Mouse (Mus musculus): ENCODE data around the gene Cyfip1. TPM values are rescaled to one million over a fixed set of nuclear protein-coding genes. Genes with fewer than 3 reads are reported as not detected.

The Cyfip1 gene
- polyA plus RNA-seq, 1 experiment from 2014 or later, result 105 TPM

GRCm38 (mm10) chr7:55865750-55866416 is 24.3 kb downstream of the Cyfip1 start:
- WGBS, result 55% methylated on average over 8 of the region's 8 CpGs

GRCm38 (mm10) chr7:55868247-55868646 is 26.7 kb downstream of the Cyfip1 start:
- H3K9me3 ChIP-seq, result no peaks in the 10 kb centered on the region
- no peak overlapping the region for H3K4me2 ChIP-seq
- no peak overlapping the region for H3K27ac ChIP-seq
- H3K4me3 ChIP-seq (replicated peaks), result no peak overlapping the region
- H3K9ac ChIP-seq, result no peak overlapping the region
- H3K27me3 ChIP-seq (replicated peaks), result no peaks in the 10 kb centered on the region
- H3K36me3 ChIP-seq, result 0 out of 2 replicates have a peak, but pooled peaks cover 7% of the 10 kb centered on the region
- ATAC-seq (ENCODE audit: insufficient read depth, low FRiP score, low read depth), result no peak
- H3K4me1 ChIP-seq, result no peaks in the 10 kb centered on the region
- WGBS, result 77% methylated on average over 7 of the region's 7 CpGs

More at GRCm38 (mm10) chr7:55865750-55866416, 24.3 kb downstream of the Cyfip1 start:
- Histone ChIP-seq H3K9me3 (no peaks in the 10 kb centered on the region), H3K27me3 (replicated peaks) (no peaks in the 10 kb centered on the region), H3K4me2 (no peak overlapping the region), H3K4me1 (no peaks in the 10 kb centered on the region), H3K4me3 (replicated peaks) (no peak overlapping the region), H3K36me3 (no peaks in the 10 kb centered on the region), H3K9ac (no peak overlapping the region), H3K27ac (no peak overlapping the region)
- no peak for ATAC-seq (ENCODE audit: insufficient read depth, low FRiP score, low read depth)

- H3K4me3 ChIP-seq (replicated peaks), result no peak overlapping the region
- no peak overlapping the region for H3K27ac ChIP-seq
- no peaks in the 10 kb centered on the region for H3K9me3 ChIP-seq
- 0 out of 2 replicates have a peak, but pooled peaks cover 10% of the 10 kb centered on the region for H3K36me3 ChIP-seq
- 83% methylated on average over 3 of the region's 3 CpGs for WGBS
- H3K9ac ChIP-seq, result no peak overlapping the region
- H3K27me3 ChIP-seq (replicated peaks), result no peaks in the 10 kb centered on the region
- no peak overlapping the region for H3K4me2 ChIP-seq
- H3K4me1 ChIP-seq, result no peaks in the 10 kb centered on the region
- no peak for ATAC-seq (ENCODE audit: insufficient read depth, low FRiP score, low read depth)
Observed at GRCm38 (mm10) chr7:55869220-55869619, 27.7 kb downstream of the Cyfip1 start.

DNA sequence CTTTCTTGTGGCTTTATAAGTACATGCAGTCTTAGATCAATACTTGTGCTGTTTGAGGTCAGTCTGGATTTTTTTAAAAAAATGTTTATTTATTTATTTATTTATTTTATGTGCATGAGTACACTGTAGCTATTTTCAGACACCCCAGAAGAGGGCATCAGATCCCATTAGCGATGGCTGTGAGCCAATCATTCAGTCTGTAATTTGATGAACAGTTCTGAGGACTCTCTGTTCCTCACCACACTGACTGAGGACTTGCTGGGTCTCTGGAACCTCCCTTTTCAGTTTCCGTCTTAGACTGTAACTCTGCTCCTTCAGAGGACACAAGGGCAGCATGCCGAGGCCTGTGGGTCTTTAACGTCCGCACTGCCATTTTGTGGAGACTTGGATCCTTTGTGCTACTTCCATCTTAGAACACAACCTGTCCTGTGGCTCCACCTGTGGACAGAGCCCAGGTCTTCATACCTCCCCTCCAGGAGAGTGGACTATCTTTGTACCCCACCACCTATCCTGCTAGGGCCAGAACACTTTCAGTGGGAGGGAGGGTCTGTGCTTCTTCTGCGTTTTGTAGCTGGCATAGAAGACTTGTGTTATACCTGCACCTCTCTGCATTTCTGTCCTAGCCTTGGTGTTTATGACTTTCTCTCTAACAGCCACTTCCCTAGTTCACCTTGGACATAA is 28.9 kb downstream of the Cyfip1 start:
- 83% methylated on average over 6 of the region's 6 CpGs for WGBS

DNA sequence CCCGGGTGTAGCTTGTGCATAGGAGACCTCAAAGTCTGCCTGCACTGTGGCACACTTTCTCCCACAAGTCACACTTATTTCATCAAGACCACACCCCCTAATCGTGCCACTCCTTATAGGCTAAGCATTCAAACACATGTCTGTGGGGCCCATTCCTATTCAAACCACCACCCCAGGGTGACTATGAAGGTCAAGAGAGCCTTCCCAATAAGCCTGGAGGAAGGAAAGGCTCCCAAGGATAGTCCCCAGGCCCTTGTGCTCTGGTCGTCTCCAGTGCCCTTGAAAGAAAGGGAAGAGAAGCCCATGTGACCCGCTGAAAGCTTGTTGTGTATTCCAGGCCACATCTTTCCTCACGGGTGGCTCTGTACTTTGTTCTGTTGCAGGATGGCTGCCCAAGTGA is 29.9 kb downstream of the Cyfip1 start:
- Histone ChIP-seq H3K4me2 (no peak overlapping the region), H3K27me3 (replicated peaks) (no peaks in the 10 kb centered on the region), H3K9me3 (no peaks in the 10 kb centered on the region), H3K36me3 (peaks cover 18% of the 10 kb centered on the region; the same call in 1 of the 2 replicates), H3K4me1 (no peaks in the 10 kb centered on the region), H3K9ac (no peak overlapping the region), H3K4me3 (replicated peaks) (no peak overlapping the region), H3K27ac (no peak overlapping the region)
- no peak for ATAC-seq (ENCODE audit: insufficient read depth, low FRiP score, low read depth)
- 71% methylated on average over 5 of the region's 5 CpGs for WGBS

More for the DNA sequence above, 28.9 kb downstream of the Cyfip1 start:
- H3K4me3 ChIP-seq (replicated peaks), result no peak overlapping the region
- no peak overlapping the region for H3K9ac ChIP-seq
- no peak overlapping the region for H3K27ac ChIP-seq
- no peak overlapping the region for H3K4me2 ChIP-seq
- no peaks in the 10 kb centered on the region for H3K27me3 ChIP-seq (replicated peaks)
- peak; percentile 53 for ATAC-seq (ENCODE audit: insufficient read depth, low FRiP score, low read depth)
- H3K4me1 ChIP-seq, result no peaks in the 10 kb centered on the region
- H3K9me3 ChIP-seq, result no peaks in the 10 kb centered on the region
- peaks cover 13% of the 10 kb centered on the region; the same call in 1 of the 2 replicates for H3K36me3 ChIP-seq

DNA sequence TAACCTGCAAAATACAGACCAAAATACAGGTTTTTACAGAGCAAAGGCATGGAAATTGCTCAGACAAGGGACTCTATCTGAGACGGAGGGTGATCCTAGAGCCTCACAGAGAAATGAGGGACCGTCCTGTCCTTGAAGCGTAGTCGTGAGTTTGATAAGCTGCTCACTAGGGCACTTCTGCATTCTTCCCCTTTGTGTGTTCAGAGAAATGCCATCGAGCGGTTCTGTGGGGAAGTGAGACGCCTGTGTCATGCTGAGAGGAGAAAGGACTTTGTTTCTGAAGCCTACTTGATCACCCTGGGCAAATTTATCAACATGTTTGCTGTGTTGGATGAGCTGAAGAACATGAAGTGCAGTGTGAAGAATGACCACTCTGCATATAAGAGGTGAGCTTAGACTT is 33.2 kb downstream of the Cyfip1 start:
- Histone ChIP-seq H3K4me3 (replicated peaks) (no peak overlapping the region), H3K27ac (no peak overlapping the region), H3K36me3 (peaks cover 40% of the 10 kb centered on the region), H3K27me3 (replicated peaks) (no peaks in the 10 kb centered on the region), H3K4me1 (no peaks in the 10 kb centered on the region), H3K9me3 (no peaks in the 10 kb centered on the region), H3K4me2 (no peak overlapping the region), H3K9ac (no peak overlapping the region)
- WGBS, result 84% methylated on average over 7 of the region's 7 CpGs
- no peak for ATAC-seq (ENCODE audit: insufficient read depth, low FRiP score, low read depth)

DNA sequence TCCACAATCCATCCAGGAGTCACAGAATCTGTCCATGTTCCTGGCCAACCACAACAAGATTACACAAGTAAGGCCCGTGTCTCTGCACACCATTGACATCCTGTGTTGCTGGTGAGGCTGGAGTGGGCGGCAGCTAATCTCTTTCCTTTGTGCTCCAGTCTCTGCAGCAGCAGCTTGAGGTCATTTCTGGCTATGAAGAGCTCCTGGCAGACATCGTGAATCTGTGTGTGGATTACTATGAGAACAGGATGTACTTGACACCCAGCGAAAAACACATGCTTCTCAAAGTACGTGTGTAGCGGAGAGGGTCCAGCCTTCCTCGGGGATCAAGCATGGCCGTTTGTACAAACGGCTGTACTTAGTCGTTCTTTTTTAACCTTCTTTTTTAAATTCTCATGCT is 36.2 kb downstream of the Cyfip1 start:
- Histone ChIP-seq H3K27me3 (replicated peaks) (no peaks in the 10 kb centered on the region), H3K27ac (no peak overlapping the region), H3K4me2 (no peak overlapping the region), H3K9me3 (no peaks in the 10 kb centered on the region), H3K9ac (no peak overlapping the region), H3K4me3 (replicated peaks) (no peak overlapping the region), H3K36me3 (peaks cover 44% of the 10 kb centered on the region), H3K4me1 (no peaks in the 10 kb centered on the region)
- WGBS, result 83% methylated on average over 10 of the region's 10 CpGs
- no peak for ATAC-seq (ENCODE audit: insufficient read depth, low FRiP score, low read depth)

- no peaks in the 10 kb centered on the region for H3K9me3 ChIP-seq
- H3K4me2 ChIP-seq, result no peak overlapping the region
- 84% methylated on average over 9 of the region's 9 CpGs for WGBS
- no peaks in the 10 kb centered on the region for H3K4me1 ChIP-seq
- no peak overlapping the region for H3K9ac ChIP-seq
- ATAC-seq (ENCODE audit: insufficient read depth, low FRiP score, low read depth), result no peak
- no peaks in the 10 kb centered on the region for H3K27me3 ChIP-seq (replicated peaks)
- no peak overlapping the region for H3K27ac ChIP-seq
- peaks cover 34% of the 10 kb centered on the region for H3K36me3 ChIP-seq
- H3K4me3 ChIP-seq (replicated peaks), result no peak overlapping the region
Observed at GRCm38 (mm10) chr7:55880882-55881281, 39.3 kb downstream of the Cyfip1 start.

- no peaks in the 10 kb centered on the region for H3K4me1 ChIP-seq
- H3K9ac ChIP-seq, result no peak overlapping the region
- H3K36me3 ChIP-seq, result peaks cover 25% of the 10 kb centered on the region
- H3K27ac ChIP-seq, result no peak overlapping the region
- H3K27me3 ChIP-seq (replicated peaks), result no peaks in the 10 kb centered on the region
- H3K4me2 ChIP-seq, result no peak overlapping the region
- H3K4me3 ChIP-seq (replicated peaks), result no peak overlapping the region
- 89% methylated on average over 4 of the region's 4 CpGs for WGBS
- no peaks in the 10 kb centered on the region for H3K9me3 ChIP-seq
- ATAC-seq (ENCODE audit: insufficient read depth, low FRiP score, low read depth), result no peak
Observed at GRCm38 (mm10) chr7:55888603-55889002, 47.1 kb downstream of the Cyfip1 start.

- no peak overlapping the region for H3K4me3 ChIP-seq (replicated peaks)
- H3K4me1 ChIP-seq, result no peaks in the 10 kb centered on the region
- H3K4me2 ChIP-seq, result no peak overlapping the region
- H3K9ac ChIP-seq, result no peak overlapping the region
- peaks cover 28% of the 10 kb centered on the region for H3K36me3 ChIP-seq
- no peaks in the 10 kb centered on the region for H3K9me3 ChIP-seq
- no peak overlapping the region for H3K27ac ChIP-seq
- no peak for ATAC-seq (ENCODE audit: insufficient read depth, low FRiP score, low read depth)
- no peaks in the 10 kb centered on the region for H3K27me3 ChIP-seq (replicated peaks)
- 89% methylated on average over 4 of the region's 4 CpGs for whole genome bisulfite sequencing
Observed at GRCm38 (mm10) chr7:55889996-55890395, 48.5 kb downstream of the Cyfip1 start.

DNA sequence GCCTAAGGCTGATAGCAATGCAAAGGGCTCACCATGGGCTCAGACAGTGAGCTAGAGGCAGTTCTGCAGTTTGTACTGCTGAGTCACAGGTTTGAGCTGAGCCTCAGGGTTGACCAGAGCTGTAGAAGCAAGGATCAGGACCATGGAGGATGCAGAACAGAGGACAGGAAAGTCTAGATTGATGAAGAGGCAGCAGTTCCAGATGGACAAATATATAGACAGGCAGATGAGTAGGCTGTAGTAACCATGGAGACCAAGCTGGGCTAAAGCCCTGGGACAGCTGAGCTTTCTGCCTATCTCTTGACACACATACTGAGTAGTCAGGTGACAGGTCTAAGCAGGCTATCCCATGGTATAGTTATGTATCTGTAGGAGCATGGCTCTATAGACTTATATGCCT is 49.2 kb downstream of the Cyfip1 start:
- Histone ChIP-seq H3K9me3 (no peaks in the 10 kb centered on the region), H3K4me1 (no peaks in the 10 kb centered on the region), H3K27me3 (replicated peaks) (no peaks in the 10 kb centered on the region), H3K4me2 (no peak overlapping the region), H3K36me3 (peaks cover 28% of the 10 kb centered on the region), H3K4me3 (replicated peaks) (no peak overlapping the region), H3K27ac (no peak overlapping the region), H3K9ac (no peak overlapping the region)
- ATAC-seq (ENCODE audit: insufficient read depth, low FRiP score, low read depth), result no peak

- H3K9ac ChIP-seq, result no peak overlapping the region
- 83% methylated on average over 11 of the region's 11 CpGs for WGBS
- ATAC-seq (ENCODE audit: insufficient read depth, low FRiP score, low read depth), result no peak
- H3K36me3 ChIP-seq, result peaks cover 34% of the 10 kb centered on the region
- no peak overlapping the region for H3K27ac ChIP-seq
- H3K4me2 ChIP-seq, result no peak overlapping the region
- H3K4me3 ChIP-seq (replicated peaks), result no peak overlapping the region
- no peaks in the 10 kb centered on the region for H3K9me3 ChIP-seq
- H3K4me1 ChIP-seq, result no peaks in the 10 kb centered on the region
- no peaks in the 10 kb centered on the region for H3K27me3 ChIP-seq (replicated peaks)
Observed at GRCm38 (mm10) chr7:55891797-55892196, 50.3 kb downstream of the Cyfip1 start.

Data from stomach, embryonic 15.5 days (tissue).